Mouse (Mus musculus) midbrain, embryonic 10.5 days (tissue): ENCODE measurements around the gene Sez6l2. TPM values are rescaled to one million over a fixed set of nuclear protein-coding genes. Genes with fewer than 3 reads are reported as not detected.

Source experiments
- DNase-seq: peaks from one replicate; pipeline ENCODE4 v3.0.0-alpha.2; 2017; ENCODE audit warnings: low spot score
- H3K27ac ChIP-seq: fragments of 300-500 bp; sonication (generic); replicated peaks from 2 replicates; pipeline ENCODE4 v1.5.1; 2016; ENCODE audit warnings: mild to moderate bottlenecking
- H3K27me3 ChIP-seq: fragments of 300-500 bp; sonication (generic); 2 replicates; pipeline ENCODE4 v1.6.1; 2016; ENCODE audit warnings: low read depth, mild to moderate bottlenecking; ENCODE audit not compliant: poor library complexity, severe bottlenecking
- H3K36me3 ChIP-seq: fragments of 300-500 bp; sonication (generic); 2 replicates; pipeline ENCODE4 v1.6.1; 2016; ENCODE audit warnings: mild to moderate bottlenecking, moderate library complexity
- H3K4me1 ChIP-seq: fragments of 300-500 bp; sonication (generic); 2 replicates; pipeline ENCODE4 v1.6.1; 2016
- H3K4me3 ChIP-seq: fragments of 300-500 bp; sonication (generic); 2 replicates; pipeline ENCODE4 v1.5.1; 2016; ENCODE audit warnings: mild to moderate bottlenecking, moderate library complexity
- H3K9me3 ChIP-seq: fragments of 300-500 bp; sonication (generic); replicated peaks from 2 replicates; pipeline ENCODE4 v1.6.1; 2016; ENCODE audit warnings: mild to moderate bottlenecking
- WGBS: fragments of 180-500 bp; shearing (Covaris S2); methylation state at CpG from one replicate; pipeline ENCODE4 v1.1.7; 2016; 5-methylcytosine and 5-hydroxymethylcytosine counted together
- polyA plus RNA-seq: library from polyadenylated mRNA; unstranded; fragments of >200 nt; fragmentation: Nextera tagmentation; extraction: Ambion mirVana; gene quantifications from 2 replicates; pipeline ENCODE4 v1.2.1, GENCODE M21; 2016

The Sez6l2 gene
- polyA plus RNA-seq, 1 experiment from 2014 or later, result 2.0 TPM

DNA sequence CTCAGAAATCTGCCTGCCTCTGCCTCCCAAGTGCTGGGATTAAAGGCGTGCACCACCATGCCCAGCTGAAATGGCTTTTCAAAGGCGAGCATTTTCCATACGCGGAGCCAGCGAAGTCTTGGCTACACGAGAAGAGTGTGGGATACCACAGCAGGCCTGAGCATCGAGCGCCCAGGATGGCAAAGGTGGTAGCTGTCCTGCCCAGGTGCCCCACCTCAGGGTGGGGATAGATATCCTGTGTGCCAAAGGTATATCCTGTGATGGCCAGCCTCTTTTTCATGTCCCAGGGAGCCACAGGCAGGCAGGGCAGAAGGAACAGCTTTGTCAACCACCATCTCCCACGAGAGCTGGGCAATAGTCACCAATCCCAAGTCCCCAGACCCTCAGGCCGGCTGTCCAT lies 62.5 kb downstream of the Sez6l2 start:
- Histone ChIP-seq H3K36me3 (peaks cover 47% of the 10 kb centered on the region), H3K4me3 (0 out of 2 replicates have a peak overlapping the region, but pooled peaks have one; percentile 3), H3K27me3 (no peaks in the 10 kb centered on the region), H3K9me3 (no peaks in the 10 kb centered on the region), H3K4me1 (peaks cover 55% of the 10 kb centered on the region), H3K27ac (no peak overlapping the region)
- DNase-seq, result no peak
- WGBS, result 96% methylated on average over 10 of the region's 10 CpGs

GRCm38 (mm10) chr7:127013385-127013784 lies 63.0 kb downstream of the Sez6l2 start:
- Histone ChIP-seq H3K4me1 (peaks cover 58% of the 10 kb centered on the region), H3K4me3 (0 out of 2 replicates have a peak overlapping the region, but pooled peaks have one; percentile 3), H3K9me3 (no peaks in the 10 kb centered on the region), H3K27me3 (no peaks in the 10 kb centered on the region), H3K27ac (no peak overlapping the region), H3K36me3 (peaks cover 47% of the 10 kb centered on the region)
- 95% methylated on average over 6 of the region's 6 CpGs for WGBS
- DNase-seq, result no peak

DNA sequence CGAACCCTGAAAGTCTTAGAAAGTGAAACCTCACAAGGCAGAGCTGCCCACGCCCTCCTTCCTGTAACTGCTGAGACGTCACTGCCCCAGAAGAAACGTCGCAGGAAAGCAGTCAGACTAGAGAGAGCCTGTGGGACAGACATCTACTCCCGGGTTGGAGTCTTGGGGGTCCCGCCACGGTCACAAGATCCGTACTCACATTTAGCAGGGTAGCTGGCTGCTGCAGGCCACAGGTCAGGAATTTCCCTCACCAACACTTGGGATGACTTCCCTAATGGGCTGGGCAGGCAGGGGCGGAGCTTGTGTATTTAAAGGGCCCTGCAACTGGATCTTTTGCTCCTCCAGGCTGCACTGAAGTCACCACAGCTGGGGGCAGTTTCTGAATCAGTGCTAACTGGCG lies 64.0 kb downstream of the Sez6l2 start, which contains the start of gene Mvp:
Gene Mvp (minus strand): TSS at position 302 of the 400 bp plus-strand sequence.
- DNase-seq, result no peak
- peaks cover 60% of the 10 kb centered on the region for H3K4me1 ChIP-seq
- H3K27me3 ChIP-seq, result no peaks in the 10 kb centered on the region
- H3K36me3 ChIP-seq, result peaks cover 47% of the 10 kb centered on the region
- H3K9me3 ChIP-seq, result no peaks in the 10 kb centered on the region
- H3K27ac ChIP-seq, result peak within 1 kb of the TSS; percentile 38
- H3K4me3 ChIP-seq, result peak within 1 kb of the TSS; percentile 91
- WGBS, result 79% methylated on average over 11 of the region's 11 CpGs

DNA sequence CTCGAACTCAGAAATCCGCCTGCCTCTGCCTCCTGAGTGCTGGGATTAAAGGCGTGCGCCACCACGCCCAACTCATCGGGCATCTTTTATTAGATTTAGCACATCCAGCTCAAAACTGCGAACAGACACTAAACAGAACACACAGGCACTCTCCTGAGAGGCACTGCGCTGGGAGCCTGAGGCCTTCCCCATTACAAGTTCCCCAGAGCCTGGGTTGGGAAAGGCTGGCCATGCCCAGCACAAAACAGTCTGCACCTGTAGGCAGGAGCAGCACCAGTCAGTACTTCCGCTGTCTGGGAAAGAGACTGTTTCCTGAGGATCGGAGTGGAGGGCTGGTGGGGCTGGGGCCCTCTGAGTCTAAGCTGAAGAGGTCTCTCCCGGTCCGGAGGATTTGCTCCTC lies 64.6 kb downstream of the Sez6l2 start:
- 93% methylated on average over 12 of the region's 12 CpGs for WGBS

GRCm38 (mm10) chr7:127016081-127016480 lies 65.7 kb downstream of the Sez6l2 start:
- H3K4me3 ChIP-seq, result peak overlapping the region; percentile 91
- no peaks in the 10 kb centered on the region for H3K27me3 ChIP-seq
- H3K36me3 ChIP-seq, result peaks cover 43% of the 10 kb centered on the region
- peaks cover 77% of the 10 kb centered on the region for H3K4me1 ChIP-seq
- peak overlapping the region; percentile 96 for H3K27ac ChIP-seq
- no peaks in the 10 kb centered on the region for H3K9me3 ChIP-seq
- WGBS, result 3% methylated on average over 10 of the region's 10 CpGs
- DNase-seq, result peak; percentile 51

More for the DNA sequence above, 64.6 kb downstream of the Sez6l2 start:
- DNase-seq, result no peak
- Histone ChIP-seq H3K4me3 (peak overlapping the region; percentile 91), H3K4me1 (peaks cover 66% of the 10 kb centered on the region), H3K9me3 (no peaks in the 10 kb centered on the region), H3K36me3 (peaks cover 47% of the 10 kb centered on the region), H3K27me3 (no peaks in the 10 kb centered on the region), H3K27ac (peak overlapping the region; percentile 38; the same call in 1 of the 2 replicates)

- H3K27ac ChIP-seq, result peak within 1 kb of the TSS; percentile 96
- H3K36me3 ChIP-seq, result peaks cover 43% of the 10 kb centered on the region
- H3K4me1 ChIP-seq, result peaks cover 79% of the 10 kb centered on the region
- no peaks in the 10 kb centered on the region for H3K9me3 ChIP-seq
- no peaks in the 10 kb centered on the region for H3K27me3 ChIP-seq
- no peak for DNase-seq
- H3K4me3 ChIP-seq, result peak within 1 kb of the TSS; percentile 91
Measured at GRCm38 (mm10) chr7:127016481-127016485, 65.9 kb downstream of the Sez6l2 start, which contains the start of gene Pagr1b. Gene Pagr1b, minus strand, starts transcription at chr7:127016484.

DNA sequence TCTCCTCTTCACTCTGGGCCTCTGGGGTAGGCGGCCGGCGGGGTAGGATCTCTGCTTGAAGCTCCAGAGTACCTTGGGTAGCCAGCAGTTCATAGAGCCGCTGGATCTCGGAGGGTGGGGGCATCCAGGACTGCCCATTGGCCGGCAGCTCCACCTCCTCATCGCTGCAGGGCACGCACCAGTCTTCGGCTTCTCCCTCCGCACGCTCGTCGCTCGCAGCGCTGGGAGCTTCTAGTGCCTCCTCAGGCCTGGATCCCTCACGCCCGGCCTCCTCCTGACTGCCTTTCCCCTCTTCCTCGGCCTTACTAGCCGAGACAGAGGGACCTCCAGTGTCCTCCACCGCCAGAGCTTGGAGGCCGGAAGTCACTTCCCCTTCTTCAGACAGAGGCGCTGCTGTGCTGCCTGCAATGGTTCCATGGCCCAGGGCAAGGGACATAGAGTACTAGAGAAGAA lies 66.1 kb downstream of the Sez6l2 start:
- DNase-seq, result no peak
- no peaks in the 10 kb centered on the region for H3K9me3 ChIP-seq
- WGBS, result under 1% methylated on average over 22 of the region's 22 CpGs
- peak overlapping the region; percentile 91 for H3K4me3 ChIP-seq
- peaks cover 44% of the 10 kb centered on the region for H3K36me3 ChIP-seq
- H3K27me3 ChIP-seq, result no peaks in the 10 kb centered on the region
- peaks cover 80% of the 10 kb centered on the region for H3K4me1 ChIP-seq
- H3K27ac ChIP-seq, result peak overlapping the region; percentile 96

GRCm38 (mm10) chr7:127016971-127017949 lies 66.9 kb downstream of the Sez6l2 start, which contains the start of gene Pagr1a:
Gene Pagr1a, minus strand, starts transcription at chr7:127017352.
- peak; percentile 99 for DNase-seq
- 6% methylated on average over 39 of the region's 39 CpGs for WGBS
- H3K27ac ChIP-seq, result peak within 1 kb of the TSS; percentile 96
- peak within 1 kb of the TSS; percentile 91 for H3K4me3 ChIP-seq
- peaks cover 84% of the 10 kb centered on the region for H3K4me1 ChIP-seq
- H3K9me3 ChIP-seq, result no peaks in the 10 kb centered on the region
- H3K36me3 ChIP-seq, result peaks cover 45% of the 10 kb centered on the region
- H3K27me3 ChIP-seq, result no peaks in the 10 kb centered on the region

DNA sequence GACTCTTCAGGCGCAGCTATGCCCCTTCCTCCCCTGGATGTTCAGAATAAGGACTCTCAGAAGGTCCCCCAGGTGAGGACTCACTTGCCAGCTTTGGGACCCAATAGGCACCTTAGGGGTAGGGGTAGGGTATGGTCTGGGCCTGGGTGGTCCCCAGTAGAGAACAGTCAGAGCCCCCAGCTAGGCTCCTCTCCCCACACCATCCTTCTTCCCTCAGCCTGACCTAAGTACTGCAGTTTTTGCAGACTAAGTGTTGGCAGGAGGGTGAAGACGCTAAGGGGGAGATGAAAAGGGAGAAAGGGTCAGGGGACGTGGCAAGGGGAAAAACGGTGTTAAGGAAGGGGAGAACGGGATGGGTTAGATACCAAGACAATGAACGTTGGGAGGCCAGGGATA lies 67.6 kb downstream of the Sez6l2 start:
- Histone ChIP-seq H3K4me3 (peak overlapping the region; percentile 14; the same call in 1 of the 2 replicates), H3K4me1 (peaks cover 91% of the 10 kb centered on the region), H3K9me3 (no peaks in the 10 kb centered on the region), H3K27me3 (no peaks in the 10 kb centered on the region), H3K27ac (peak overlapping the region; percentile 96), H3K36me3 (peaks cover 45% of the 10 kb centered on the region)
- WGBS, result 65% methylated on average over 6 of the region's 6 CpGs
- no peak for DNase-seq

DNA sequence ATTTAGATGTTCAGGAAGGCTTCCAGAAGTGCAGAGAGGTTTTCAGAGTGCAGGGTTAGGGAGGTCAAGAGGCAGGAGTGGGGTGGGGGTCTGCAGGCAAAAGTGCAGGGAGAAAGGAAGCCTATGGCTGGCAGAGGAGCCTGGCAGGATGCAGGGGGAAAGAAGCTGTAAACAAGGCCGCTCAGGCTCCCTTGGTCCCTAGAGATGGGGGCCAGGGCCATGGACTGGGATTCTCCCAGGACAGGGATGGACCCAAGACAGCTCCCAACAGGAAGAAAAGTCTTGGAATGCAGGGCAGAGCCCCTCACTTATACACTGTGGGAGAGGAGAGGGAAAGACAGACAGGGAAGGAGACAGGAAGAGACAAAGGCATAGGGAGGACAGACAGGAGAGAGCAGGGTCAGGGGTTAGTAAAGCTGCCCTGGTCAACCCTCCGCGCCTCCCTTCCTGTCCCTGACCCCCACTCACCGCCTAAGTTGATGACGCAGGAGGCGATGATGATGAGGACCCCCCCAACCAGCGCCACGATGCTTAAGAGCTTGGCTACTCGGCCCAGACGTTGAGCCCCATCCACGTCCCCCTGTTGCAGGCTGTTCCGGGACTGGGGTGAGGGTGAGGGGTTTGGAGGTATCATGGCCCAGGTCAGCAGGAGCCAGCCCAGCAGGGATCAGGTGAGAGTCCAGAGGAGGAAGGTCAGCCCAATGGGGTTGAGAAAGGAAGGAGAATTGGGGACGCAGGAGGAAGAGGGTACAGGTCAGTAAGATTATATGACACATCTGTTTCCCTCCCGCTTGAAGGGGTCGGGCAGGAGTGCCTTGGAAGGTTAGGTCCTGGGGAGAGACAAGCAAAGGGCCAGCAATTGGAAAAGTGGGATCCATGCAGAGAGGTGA lies 68.3 kb downstream of the Sez6l2 start:
- Histone ChIP-seq H3K27ac (peak overlapping the region; percentile 96), H3K27me3 (no peaks in the 10 kb centered on the region), H3K4me3 (peak overlapping the region; percentile 88; the same call in 1 of the 2 replicates), H3K4me1 (peaks cover 98% of the 10 kb centered on the region), H3K36me3 (peaks cover 45% of the 10 kb centered on the region), H3K9me3 (no peaks in the 10 kb centered on the region)
- no peak for DNase-seq
- 79% methylated on average over 15 of the region's 15 CpGs for WGBS

GRCm38 (mm10) chr7:127019306-127019960 lies 69.1 kb downstream of the Sez6l2 start:
- Histone ChIP-seq H3K4me1 (peaks cover 99% of the 10 kb centered on the region), H3K4me3 (peak overlapping the region; percentile 88), H3K9me3 (no peaks in the 10 kb centered on the region), H3K27ac (peak overlapping the region; percentile 96), H3K36me3 (peaks cover 45% of the 10 kb centered on the region), H3K27me3 (no peaks in the 10 kb centered on the region)
- 82% methylated on average over 14 of the region's 14 CpGs for WGBS
- DNase-seq, result no peak

GRCm38 (mm10) chr7:127020031-127020430 lies 69.7 kb downstream of the Sez6l2 start:
- 58% methylated on average over 3 of the region's 3 CpGs for WGBS
- DNase-seq, result no peak
- Histone ChIP-seq H3K4me1 (peaks cover 99% of the 10 kb centered on the region), H3K27ac (peak overlapping the region; percentile 92), H3K36me3 (peaks cover 45% of the 10 kb centered on the region), H3K27me3 (no peaks in the 10 kb centered on the region), H3K9me3 (no peaks in the 10 kb centered on the region), H3K4me3 (peak overlapping the region; percentile 88)
